Mouse (Mus musculus) urinary bladder, postnatal 14 days (tissue): ENCODE measurements around the gene Krt87.

ENCODE experiments used
- DNase-seq: peaks from one replicate; pipeline ENCODE4 v3.0.0; 2021; ENCODE audit warnings: low spot score

Gene Krt87

GRCm38 (mm10) chr15:101438555-101438954 is at the start of gene Krt87:
Krt87 (minus strand) TSS chr15:101438804.
- no peak for DNase-seq

DNA sequence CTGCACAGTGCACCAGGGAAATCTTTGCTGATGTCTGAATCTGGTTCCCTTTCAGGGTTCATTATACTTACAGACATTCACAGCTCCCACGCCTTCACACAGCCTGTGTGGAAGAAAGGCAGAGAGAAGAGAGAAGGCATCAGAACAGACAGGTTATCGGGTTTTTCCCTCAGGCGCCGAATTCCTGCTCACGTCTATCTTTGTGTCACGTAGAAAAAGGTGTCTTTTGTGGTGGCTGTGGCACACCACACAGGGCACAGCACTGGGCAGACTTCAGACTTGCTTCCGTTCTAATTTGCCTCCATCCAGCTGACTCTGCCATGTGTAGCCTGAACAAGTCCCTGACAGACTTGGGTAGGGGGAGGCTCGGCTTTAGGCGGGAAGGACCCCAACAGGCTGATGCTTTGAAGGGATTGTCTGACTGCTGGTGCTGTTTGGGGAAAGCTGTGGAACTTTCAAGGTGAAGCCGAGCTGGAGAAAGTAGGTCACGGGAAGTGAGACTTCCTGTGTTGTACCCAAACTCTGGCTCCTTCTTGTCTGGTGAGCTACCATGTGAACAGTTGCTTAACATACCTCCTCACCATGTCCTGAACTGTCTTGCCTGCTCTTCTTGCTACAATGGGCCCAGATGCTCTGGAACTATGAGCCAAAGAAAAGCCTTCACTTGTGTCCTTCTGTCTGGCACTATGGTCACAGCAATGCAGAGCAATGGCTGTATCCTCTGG is 47.5 kb upstream of the Krt87 start:
- DNase-seq = no peak

DNA sequence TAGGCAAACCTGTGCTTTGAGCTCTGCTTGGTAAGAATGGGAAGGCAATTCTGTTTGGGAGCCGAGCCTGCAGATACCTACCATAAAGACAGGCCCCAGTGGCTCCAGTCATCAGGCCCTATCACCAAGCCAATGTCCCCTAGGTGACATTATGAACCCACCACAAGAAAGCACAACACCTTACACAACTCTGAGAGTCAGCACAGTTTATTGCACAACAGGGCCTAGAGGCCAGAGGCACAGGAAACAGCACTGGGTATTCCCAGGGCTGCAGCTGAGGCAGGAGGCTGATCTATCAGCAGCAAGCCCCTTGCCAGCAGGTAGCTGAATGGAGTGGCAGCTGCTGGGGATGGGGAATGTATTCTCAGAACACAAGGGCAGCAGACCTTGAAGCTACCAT is 46.3 kb upstream of the Krt87 start:
- DNase-seq = no peak

DNA sequence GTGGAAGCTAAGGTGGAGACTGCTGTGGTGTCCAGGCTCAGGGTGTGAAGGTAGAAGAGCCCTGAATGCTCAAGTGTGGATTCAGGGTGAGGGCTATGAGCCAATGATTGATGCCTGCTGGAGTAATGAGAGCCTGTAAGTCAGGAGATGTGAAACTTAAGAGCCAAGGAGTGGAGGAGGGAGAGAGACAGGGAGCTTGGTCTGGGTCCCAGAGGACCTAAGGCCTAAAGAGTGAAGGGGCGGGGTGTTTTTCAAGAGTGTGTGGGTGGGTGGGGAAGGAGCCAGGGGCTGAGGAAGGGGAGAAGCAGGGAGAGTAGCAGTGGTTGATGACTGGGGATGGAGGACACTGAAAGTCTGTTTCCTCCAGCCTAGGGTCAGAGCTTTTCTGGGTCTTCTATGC is 45.0 kb upstream of the Krt87 start:
- no peak for DNase-seq

GRCm38 (mm10) chr15:101482056-101482455 is 43.5 kb upstream of the Krt87 start:
- DNase-seq = no peak

- DNase-seq = no peak
Measured at GRCm38 (mm10) chr15:101479666-101480060, 41.1 kb upstream of the Krt87 start.

GRCm38 (mm10) chr15:101479007-101479665 is 40.5 kb upstream of the Krt87 start:
- DNase-seq = peak; percentile 56

GRCm38 (mm10) chr15:101472952-101473528 is 34.4 kb upstream of the Krt87 start, which contains the start of gene Krt86:
Krt86 (plus strand) TSS chr15:101473478.
- DNase-seq = peak; percentile 59

DNA sequence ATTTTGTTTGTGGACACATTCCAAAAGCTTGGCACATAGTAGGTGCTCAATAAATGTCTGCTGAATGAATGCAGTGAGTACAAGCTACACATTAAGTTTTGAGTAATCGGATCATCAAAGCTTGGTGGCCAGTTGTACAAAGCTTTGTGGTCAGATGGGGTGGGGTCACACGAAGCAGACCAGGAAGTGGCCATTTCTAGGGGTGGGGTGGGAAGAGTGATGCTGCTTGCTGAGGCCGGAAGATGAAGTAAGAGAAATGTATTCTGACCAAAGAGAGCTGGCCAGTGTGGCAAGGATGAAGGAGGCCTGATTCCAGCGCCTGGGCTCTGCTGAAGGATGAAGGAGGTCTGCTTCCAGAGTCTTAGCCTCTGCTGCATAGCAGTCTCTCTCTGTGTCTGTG is 30.5 kb upstream of the Krt87 start:
- DNase-seq = no peak

DNA sequence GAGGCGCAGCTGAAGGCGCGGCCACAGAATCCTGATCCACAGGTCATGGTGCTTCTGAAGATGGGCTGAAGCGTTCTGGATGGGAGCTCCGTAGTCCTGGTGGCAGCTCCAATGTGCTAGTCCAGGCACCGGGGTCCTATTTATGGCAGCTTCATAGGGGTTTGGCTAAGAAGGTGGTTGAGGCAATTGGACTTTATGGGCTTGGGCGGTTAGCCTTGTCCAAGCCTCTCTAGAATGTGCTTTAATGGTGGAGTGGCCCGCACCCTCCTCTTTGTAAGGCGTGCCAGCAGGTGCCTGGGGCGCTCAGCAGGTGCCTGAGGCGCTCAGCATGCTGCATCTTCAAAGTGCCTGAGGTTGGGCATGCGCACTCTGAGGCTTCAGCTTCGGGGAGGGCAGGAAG is 25.0 kb upstream of the Krt87 start, which contains the start of gene Krt81:
Gene Krt81 (minus strand): TSS at position 101 of the 400 bp plus-strand sequence.
- DNase-seq = no peak

DNA sequence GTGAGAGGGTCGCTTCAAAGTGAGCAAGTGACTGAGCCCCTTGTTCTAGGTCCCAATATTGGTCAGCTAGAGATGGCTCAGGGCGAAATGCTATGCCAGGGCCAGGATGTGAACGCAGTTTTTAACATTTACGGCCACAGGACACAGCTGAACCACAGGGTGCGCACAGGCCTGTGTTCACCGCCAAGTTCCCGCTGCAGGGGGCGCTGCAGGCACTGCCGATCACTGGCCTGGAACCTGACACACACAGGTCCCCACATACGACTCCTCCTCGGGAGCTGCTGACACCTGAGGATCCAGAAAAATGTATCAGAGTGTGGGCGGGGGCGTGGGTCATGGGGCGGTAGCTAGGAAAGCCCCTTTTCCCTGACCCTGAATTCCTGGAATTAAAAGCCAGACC is 20.7 kb upstream of the Krt87 start:
- DNase-seq = no peak

DNA sequence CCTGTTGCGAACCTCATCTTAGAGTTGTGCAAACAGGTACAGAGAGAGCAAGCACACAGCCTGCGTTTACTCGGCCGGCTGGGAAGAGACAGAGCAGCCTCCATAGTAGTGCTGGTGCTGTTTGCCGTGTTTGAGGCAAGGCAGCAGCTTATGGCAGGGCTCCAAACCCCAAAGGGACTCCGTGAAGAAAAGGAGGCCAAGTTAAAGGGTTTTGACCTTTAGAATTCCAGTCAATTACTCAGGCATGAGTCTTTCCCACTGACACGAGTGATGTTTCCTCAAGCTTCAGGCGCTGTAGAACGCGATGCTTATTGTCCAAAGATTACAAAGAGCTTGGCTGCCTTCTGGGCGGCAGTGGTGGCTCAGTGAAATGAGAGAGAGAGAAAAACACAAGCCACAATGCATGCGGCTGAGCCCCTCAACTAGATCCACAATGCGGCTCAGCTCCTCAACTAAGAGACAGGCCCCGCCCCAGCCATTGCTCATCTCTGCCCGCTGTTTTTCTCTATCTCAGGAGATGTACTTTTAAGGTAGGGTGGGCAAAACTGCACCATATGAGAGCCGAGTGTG is 19.8 kb upstream of the Krt87 start:
- DNase-seq = no peak

GRCm38 (mm10) chr15:101455891-101456290 is 17.3 kb upstream of the Krt87 start:
- DNase-seq = no peak

DNA sequence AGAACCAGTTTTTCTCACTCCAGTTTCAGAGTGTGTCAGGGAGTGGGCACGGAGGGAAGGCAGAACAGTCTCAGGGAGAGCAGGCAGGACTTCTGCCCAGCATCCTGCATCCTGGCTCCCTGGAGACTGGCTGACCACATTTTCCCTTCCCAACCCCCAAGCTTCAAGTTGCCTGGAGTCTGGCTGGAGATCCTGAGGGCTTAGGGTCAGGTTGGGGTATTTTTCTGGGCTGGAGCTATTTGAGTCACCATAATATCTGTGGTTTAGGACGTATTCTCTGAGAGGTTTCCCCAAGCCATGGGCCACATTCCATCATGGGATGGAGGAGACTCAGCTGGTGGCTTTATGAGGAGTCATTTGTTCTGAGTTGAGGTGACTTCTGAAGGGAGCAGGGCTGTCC is 16.7 kb upstream of the Krt87 start:
- DNase-seq = no peak

DNA sequence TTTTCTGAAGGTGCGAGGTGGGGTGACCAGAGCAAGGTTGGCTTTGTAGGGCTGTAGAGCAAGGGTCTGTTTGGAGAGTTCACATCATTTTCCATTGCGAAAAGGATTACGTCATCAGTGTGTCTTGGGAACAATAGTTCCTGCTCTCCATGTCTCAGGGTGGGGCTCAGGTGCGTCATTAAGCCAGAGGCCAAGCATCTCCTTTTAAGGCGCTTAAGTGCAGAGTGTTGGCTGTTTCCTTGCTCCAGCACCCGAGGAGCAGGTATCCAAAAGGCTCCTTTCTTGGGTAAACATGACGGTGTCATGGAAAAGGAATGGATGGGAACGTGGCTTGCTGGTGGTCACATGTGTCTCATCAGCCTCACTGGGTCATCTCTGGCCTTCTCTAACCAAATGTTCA is 16.2 kb upstream of the Krt87 start:
- no peak for DNase-seq

DNA sequence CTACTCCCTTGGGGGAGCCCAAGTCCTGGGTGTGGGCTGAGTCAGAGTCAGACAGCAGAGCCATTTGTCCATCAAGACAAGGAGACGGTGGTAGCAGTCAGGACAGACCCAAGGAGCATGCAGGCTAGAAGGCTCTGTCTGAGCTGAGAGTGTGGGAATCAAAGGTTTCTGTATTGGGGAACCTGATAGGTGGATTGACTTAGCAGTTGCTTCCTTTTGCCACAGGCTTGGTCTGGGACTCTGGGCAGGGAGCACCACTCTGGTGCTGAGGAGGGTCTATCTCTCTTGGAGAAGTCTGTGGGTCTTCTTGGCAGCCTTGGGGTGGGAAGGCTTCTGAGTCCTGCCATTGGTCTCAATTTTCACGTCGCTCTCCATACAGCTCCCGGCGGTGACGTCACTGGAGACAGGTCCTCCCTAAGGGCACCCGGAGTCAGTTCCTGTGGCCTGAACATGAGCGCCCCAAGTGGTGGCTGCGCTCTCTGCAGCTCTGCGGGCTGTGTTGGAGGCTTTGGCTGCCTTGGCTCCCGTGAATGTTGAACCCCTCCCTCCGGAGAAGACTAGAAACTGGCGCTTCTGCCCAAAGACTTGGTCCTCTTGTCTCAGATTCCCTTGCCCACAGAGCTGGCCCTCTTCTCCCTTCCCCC is 14.6 kb upstream of the Krt87 start:
- DNase-seq = peak; percentile 83

DNA sequence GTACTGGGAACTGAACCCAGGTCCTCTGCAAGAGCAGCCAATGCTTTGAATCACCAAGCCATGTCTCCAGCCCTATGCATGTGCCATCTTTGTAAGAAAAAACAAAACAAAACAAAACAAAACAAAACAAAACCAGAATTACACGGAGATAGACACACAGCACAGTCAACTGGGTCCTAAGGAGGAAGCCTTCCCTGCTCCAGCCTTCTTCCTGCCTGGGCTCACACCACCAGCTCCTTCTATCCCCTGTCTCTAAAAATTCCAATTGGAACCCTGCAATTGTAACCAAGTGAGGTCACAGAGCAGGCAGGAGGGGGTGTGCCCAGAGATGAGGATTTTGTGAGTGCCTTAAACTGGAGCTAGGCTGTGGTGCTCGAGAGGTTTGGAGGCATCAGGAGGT is 8.8 kb upstream of the Krt87 start, which contains the start of gene Krt88:
Gene Krt88 (plus strand): TSS at position 301 of the 400 bp plus-strand sequence.
- DNase-seq = no peak

DNA sequence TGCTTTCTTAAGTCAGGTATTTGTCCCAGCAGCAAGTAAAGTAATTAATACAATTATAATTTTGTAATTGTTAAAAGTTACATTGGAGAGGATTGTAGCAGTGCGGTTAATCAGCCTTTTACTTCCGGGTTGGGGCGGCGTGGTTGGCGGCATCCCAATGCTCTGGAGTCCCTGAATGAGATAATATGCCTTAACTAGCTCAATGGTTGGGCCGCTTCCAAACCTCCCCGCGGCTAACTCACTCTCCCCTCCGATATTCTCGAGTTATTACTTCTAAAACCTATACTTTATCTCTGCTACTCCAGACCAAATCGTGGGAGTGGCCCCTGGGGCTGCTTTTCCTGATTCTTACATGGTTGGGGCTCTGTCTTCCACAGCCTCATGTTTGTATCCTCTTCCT is 8.0 kb upstream of the Krt87 start:
- DNase-seq = no peak

DNA sequence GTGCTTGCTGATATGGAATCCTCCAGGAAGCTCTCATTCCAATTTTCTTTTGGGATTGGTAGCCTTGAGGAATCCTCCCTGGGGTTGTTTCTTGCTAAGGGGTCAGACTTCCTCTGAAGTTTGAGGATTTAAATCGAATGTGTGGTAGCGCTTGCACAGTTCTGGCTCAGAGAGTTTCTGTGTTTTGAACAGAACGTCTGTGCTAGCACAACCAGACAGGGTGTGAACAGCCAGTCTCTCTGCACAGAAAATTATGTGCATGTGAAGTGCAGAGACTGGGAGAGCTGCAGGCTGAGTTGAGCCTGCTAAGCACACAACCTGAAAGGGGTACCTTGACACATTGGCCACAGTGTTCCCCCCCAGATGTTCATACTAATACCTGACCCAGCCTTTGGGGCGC is 2.2 kb upstream of the Krt87 start:
- no peak for DNase-seq

DNA sequence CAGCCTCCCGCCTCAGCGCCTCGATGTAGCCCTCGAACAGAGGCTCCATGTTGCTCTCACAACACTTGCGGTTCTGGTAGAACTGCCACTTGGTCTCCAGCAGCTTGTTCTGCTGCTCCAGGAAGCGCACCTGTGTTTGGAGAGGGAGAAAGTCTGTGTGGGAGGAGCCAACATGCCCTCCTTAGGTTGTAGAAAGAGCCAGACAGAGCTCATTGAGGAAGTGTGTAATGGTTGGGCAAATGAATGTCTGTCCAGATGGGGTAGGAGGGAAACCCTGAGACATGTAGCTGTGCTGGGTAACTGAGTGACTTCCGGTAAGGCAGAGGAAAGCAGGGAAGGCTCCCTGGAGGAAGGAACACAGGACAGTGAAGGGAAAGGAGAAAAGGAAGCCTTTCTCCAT is 2.0 kb downstream of the Krt87 start:
- DNase-seq = no peak

GRCm38 (mm10) chr15:101424914-101425313 is 13.7 kb downstream of the Krt87 start:
- no peak for DNase-seq

- DNase-seq = no peak
Measured at GRCm38 (mm10) chr15:101420903-101421302, 17.7 kb downstream of the Krt87 start.
